11 mouse cellular contexts compared by ENCODE assay signal in the genomic region with DNA sequence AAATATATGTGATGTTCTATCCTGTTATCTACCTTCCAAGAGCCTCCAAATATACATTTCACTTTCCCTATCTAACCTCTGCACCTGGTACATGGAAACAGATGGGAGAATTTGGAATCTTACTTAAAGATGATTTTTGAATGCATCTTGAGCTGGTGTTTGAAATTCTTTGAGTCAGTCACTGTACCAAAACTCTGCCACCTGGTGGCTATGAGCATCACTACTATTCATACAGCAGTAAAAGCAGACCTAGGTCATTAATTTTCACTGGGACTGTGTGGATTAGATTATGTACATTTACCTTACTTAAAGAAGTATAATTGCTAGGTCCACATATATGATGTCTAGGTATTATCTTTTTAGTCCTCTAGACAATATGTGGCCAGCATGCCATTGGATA.
DNase-seq lines count a peak whose midpoint lies in the region; ATAC-seq and TF ChIP-seq lines count a peak whose summit lies in the region.
"Had no signal": no experiment of that assay in that cellular context is flagged by ENCODE, and none has a peak within 500 bp of the region (broad histone marks: within the 10 kb centered on the region; RNA-seq: fewer than 3 reads in every experiment).

No protein-coding gene starts in this region.

- H3K27me3 ChIP-seq in heart, adult 2 months (ENCODE audit: control insufficient read depth, insufficient read depth, low read length), result no peaks in the 10 kb centered on the region
- H3K27me3 ChIP-seq in midbrain, postnatal 0 days (ENCODE audit: insufficient read depth, low read length), result no peaks in the 10 kb centered on the region
- no peaks in the 10 kb centered on the region for H3K27me3 ChIP-seq in midbrain, embryonic 10.5 days (ENCODE audit: low read depth, poor library complexity, severe bottlenecking)
- H3K27me3 ChIP-seq in embryonic facial prominence, embryonic 14.5 days (replicated peaks; ENCODE audit: control insufficient read depth, insufficient read depth, low read length), result no peaks in the 10 kb centered on the region
- H3K27me3 ChIP-seq: hindbrain, embryonic 13.5 days; liver, embryonic 15.5 days had no signal

- H3K79me2 ChIP-seq in heart, adult 2 months (replicated peaks; ENCODE audit: control insufficient read depth, insufficient read depth, low read length), result no peaks in the 10 kb centered on the region

- no peak for TF ChIP-seq POLR2A in heart, adult 2 months (IDR thresholded peaks at IDR 0.05; ENCODE audit: insufficient read depth, low read depth, low read length)

- no peaks in the 10 kb centered on the region for H3K36me3 ChIP-seq in heart, adult 2 months (ENCODE audit: control insufficient read depth, insufficient read depth, low read length)
- H3K36me3 ChIP-seq in midbrain, postnatal 0 days (ENCODE audit: insufficient read depth, low read length), result no peaks in the 10 kb centered on the region
- H3K36me3 ChIP-seq in midbrain, embryonic 10.5 days, result no peaks in the 10 kb centered on the region
- no peaks in the 10 kb centered on the region for H3K36me3 ChIP-seq in embryonic facial prominence, embryonic 14.5 days (ENCODE audit: control insufficient read depth, insufficient read depth, low read length)
- H3K36me3 ChIP-seq: hindbrain, embryonic 13.5 days; liver, embryonic 15.5 days had no signal

- no peaks in the 10 kb centered on the region for H3K9me3 ChIP-seq in midbrain, postnatal 0 days (ENCODE audit: low read length)
- H3K9me3 ChIP-seq in midbrain, embryonic 10.5 days (replicated peaks), result no peaks in the 10 kb centered on the region
- H3K9me3 ChIP-seq in embryonic facial prominence, embryonic 14.5 days (ENCODE audit: control insufficient read depth, low read length), result no peaks in the 10 kb centered on the region
- H3K9me3 ChIP-seq: hindbrain, embryonic 13.5 days; liver, embryonic 15.5 days had no signal

- H3K4me1 ChIP-seq in heart, adult 2 months (ENCODE audit: control insufficient read depth, insufficient read depth, low read length), result no peaks in the 10 kb centered on the region
- H3K4me1 ChIP-seq in midbrain, postnatal 0 days (ENCODE audit: insufficient read depth, low read length), result no peaks in the 10 kb centered on the region
- H3K4me1 ChIP-seq in midbrain, embryonic 10.5 days, result no peaks in the 10 kb centered on the region
- no peaks in the 10 kb centered on the region for H3K4me1 ChIP-seq in embryonic facial prominence, embryonic 14.5 days (ENCODE audit: control insufficient read depth, insufficient read depth, low read length)
- H3K4me1 ChIP-seq: hindbrain, embryonic 13.5 days; liver, embryonic 15.5 days had no signal

- H3K4me2 ChIP-seq in midbrain, postnatal 0 days (ENCODE audit: low read depth, low read length, poor library complexity, severe bottlenecking), result no peak overlapping the region
- H3K4me2 ChIP-seq in embryonic facial prominence, embryonic 14.5 days (ENCODE audit: low read depth, low read length), result no peak overlapping the region
- H3K4me2 ChIP-seq: hindbrain, embryonic 13.5 days; liver, embryonic 15.5 days had no signal

- no peak overlapping the region for H3K9ac ChIP-seq in heart, adult 2 months (ENCODE audit: low read depth, low read length)
- no peak overlapping the region for H3K9ac ChIP-seq in midbrain, postnatal 0 days (replicated peaks; ENCODE audit: low read length, poor library complexity, severe bottlenecking)
- no peak overlapping the region for H3K9ac ChIP-seq in embryonic facial prominence, embryonic 14.5 days (ENCODE audit: low read depth, low read length)
- H3K9ac ChIP-seq: hindbrain, embryonic 13.5 days; liver, embryonic 15.5 days had no signal

- no peak for TF ChIP-seq EP300 in heart, adult 2 months (IDR thresholded peaks at IDR 0.05; ENCODE audit: insufficient read depth, low read depth, low read length)

- ATAC-seq in midbrain, postnatal 0 days (ENCODE audit: low FRiP score), result no peak
- no peak for ATAC-seq in embryonic facial prominence, embryonic 14.5 days (ENCODE audit: low read depth)

- H3K27ac ChIP-seq in heart, adult 2 months, result no peak overlapping the region
- no peak overlapping the region for H3K27ac ChIP-seq in midbrain, postnatal 0 days (ENCODE audit: low read depth, low read length)
- no peak overlapping the region for H3K27ac ChIP-seq in midbrain, embryonic 10.5 days (replicated peaks)
- no peak overlapping the region for H3K27ac ChIP-seq in embryonic facial prominence, embryonic 14.5 days (replicated peaks; ENCODE audit: low read depth, low read length)
- H3K27ac ChIP-seq: hindbrain, embryonic 13.5 days; liver, embryonic 15.5 days had no signal

- no peak overlapping the region for H3K4me3 ChIP-seq in heart, adult 2 months
- no peak overlapping the region for H3K4me3 ChIP-seq in midbrain, postnatal 0 days (ENCODE audit: low read depth, low read length)
- H3K4me3 ChIP-seq in midbrain, embryonic 10.5 days, result no peak overlapping the region
- no peak overlapping the region for H3K4me3 ChIP-seq in embryonic facial prominence, embryonic 14.5 days (ENCODE audit: low read depth, low read length)
- H3K4me3 ChIP-seq: hindbrain, embryonic 13.5 days; liver, embryonic 15.5 days had no signal

- no peak for DNase-seq in heart, adult 2 months
- no peak for DNase-seq in heart, postnatal 14 days
- peak; percentile 39 for DNase-seq in midbrain, postnatal 0 days (ENCODE audit: low spot score)
- no peak for DNase-seq in midbrain, embryonic 10.5 days (ENCODE audit: low spot score)
- peak; percentile 10 for DNase-seq in embryonic facial prominence, embryonic 14.5 days (ENCODE audit: low spot score)
- DNase-seq in spleen, adult 12 weeks (ENCODE audit: low spot score), result no peak
- no peak for DNase-seq in urinary bladder, adult 2 months (ENCODE audit: low spot score)
- DNase-seq: layer of hippocampus, adult 9-11 months; thymus, adult 2 months had no signal

- TF ChIP-seq CTCF in heart, adult 2 months (IDR thresholded peaks at IDR 0.05), result peak; percentile 23; the same call in 1 of the 2 replicates
- TF ChIP-seq CTCF in midbrain, postnatal 0 days (IDR thresholded peaks at IDR 0.05), result peak; percentile 66

- intact Hi-C loops in heart, adult 2 months (cut with DNase I), result no loop called here
- intact Hi-C loops in heart, postnatal 14 days (cut with DNase I), result no loop called here

Comparison
In these comparisons a context has a peak if more than half of its experiments do, and no peak if none do; other contexts are left out.
1. DNase-seq: peak in midbrain, postnatal 0 days (single experiment) and embryonic facial prominence, embryonic 14.5 days (single experiment); none in heart, adult 2 months (0 of 2), heart, postnatal 14 days (0 of 2), midbrain, embryonic 10.5 days (single experiment), spleen, adult 12 weeks (single experiment) and urinary bladder, adult 2 months (single experiment).